Mouse (Mus musculus): ENCODE measurements around the gene Icam1. TPM values are rescaled to one million over a fixed set of nuclear protein-coding genes. Genes with fewer than 3 reads are reported as not detected.

The Icam1 gene
- polyA plus RNA-seq, 1 experiment, result 0.09 TPM

- no peak for TF ChIP-seq MYOD1 (IDR thresholded peaks at IDR 0.05; ENCODE audit: control insufficient read depth, insufficient read length, low read depth)
- TF ChIP-seq USF1 (IDR thresholded peaks at IDR 0.05; ENCODE audit: low read depth), result no peak
- TF ChIP-seq CEBPB (IDR thresholded peaks at IDR 0.05; ENCODE audit: low read depth), result no peak
- no peak for TF ChIP-seq MAX (IDR thresholded peaks at IDR 0.05)
- TF ChIP-seq MYOG (IDR thresholded peaks at IDR 0.05; ENCODE audit: control insufficient read depth, extremely low read depth, insufficient read length), result no peak
- TF ChIP-seq CTCF (IDR thresholded peaks at IDR 0.05; ENCODE audit: control insufficient read depth, insufficient read depth, insufficient read length), result no peak
- TF ChIP-seq FOSL1 (IDR thresholded peaks at IDR 0.05; ENCODE audit: insufficient read depth, low read length, poor library complexity, severe bottlenecking), result no peak
- Histone ChIP-seq H3ac (ENCODE audit: control insufficient read depth, insufficient read length, low read depth) (no peak overlapping the region), H3K27me3 (ENCODE audit: control insufficient read depth, insufficient read depth, insufficient read length) (peaks cover 3% of the 10 kb centered on the region), H3K4me3 (ENCODE audit: insufficient read depth, poor library complexity, severe bottlenecking) (no peak overlapping the region), H3K79me3 (ENCODE audit: low read depth) (no peaks in the 10 kb centered on the region), H3K79me2 (ENCODE audit: control insufficient read depth, insufficient read depth) (no peaks in the 10 kb centered on the region), H3K36me3 (ENCODE audit: control insufficient read depth, insufficient read depth) (no peaks in the 10 kb centered on the region)
Measured at GRCm38 (mm10) chr9:21045235-21045634, 29.4 kb downstream of the Icam1 start.

- H3K27me3 ChIP-seq (ENCODE audit: control insufficient read depth, insufficient read depth, insufficient read length), result peaks cover 25% of the 10 kb centered on the region
- no peak overlapping the region for H3ac ChIP-seq (ENCODE audit: control insufficient read depth, insufficient read length, low read depth)
- TF ChIP-seq USF1 (IDR thresholded peaks at IDR 0.05; ENCODE audit: low read depth), result no peak
- no peak for TF ChIP-seq MAX (IDR thresholded peaks at IDR 0.05)
- TF ChIP-seq CEBPB (IDR thresholded peaks at IDR 0.05; ENCODE audit: low read depth), result no peak
- TF ChIP-seq MYOD1 (IDR thresholded peaks at IDR 0.05; ENCODE audit: control insufficient read depth, insufficient read length, low read depth), result no peak
- TF ChIP-seq CTCF (IDR thresholded peaks at IDR 0.05; ENCODE audit: control insufficient read depth, insufficient read depth, insufficient read length), result no peak
- TF ChIP-seq MYOG (IDR thresholded peaks at IDR 0.05; ENCODE audit: control insufficient read depth, extremely low read depth, insufficient read length), result no peak
- TF ChIP-seq FOSL1 (IDR thresholded peaks at IDR 0.05; ENCODE audit: insufficient read depth, low read length, poor library complexity, severe bottlenecking), result no peak
- H3K79me2 ChIP-seq (ENCODE audit: control insufficient read depth, insufficient read depth), result no peaks in the 10 kb centered on the region
- no peaks in the 10 kb centered on the region for H3K79me3 ChIP-seq (ENCODE audit: low read depth)
- H3K36me3 ChIP-seq (ENCODE audit: control insufficient read depth, insufficient read depth), result no peaks in the 10 kb centered on the region
- no peak overlapping the region for H3K4me3 ChIP-seq (ENCODE audit: insufficient read depth, poor library complexity, severe bottlenecking)
Measured at GRCm38 (mm10) chr9:21051578-21051977, 35.8 kb downstream of the Icam1 start.

GRCm38 (mm10) chr9:21062928-21063327 is 47.1 kb downstream of the Icam1 start:
- TF ChIP-seq CEBPB (IDR thresholded peaks at IDR 0.05; ENCODE audit: low read depth) (no peak), MAX (IDR thresholded peaks at IDR 0.05) (no peak), MYOD1 (IDR thresholded peaks at IDR 0.05; ENCODE audit: control insufficient read depth, insufficient read length, low read depth) (no peak), USF1 (IDR thresholded peaks at IDR 0.05; ENCODE audit: low read depth) (no peak), MYOG (IDR thresholded peaks at IDR 0.05; ENCODE audit: control insufficient read depth, extremely low read depth, insufficient read length) (no peak), CTCF (IDR thresholded peaks at IDR 0.05; ENCODE audit: control insufficient read depth, insufficient read depth, insufficient read length) (no peak), FOSL1 (IDR thresholded peaks at IDR 0.05; ENCODE audit: insufficient read depth, low read length, poor library complexity, severe bottlenecking) (no peak)

GRCm38 (mm10) chr9:21067006-21067684 is 51.4 kb downstream of the Icam1 start, which contains the start of gene Zglp1:
TSS of gene Zglp1 (minus strand) at chr9:21067093.
- H3K4me3 ChIP-seq (ENCODE audit: insufficient read depth, poor library complexity, severe bottlenecking), result no peak within 1 kb of the TSS

More at GRCm38 (mm10) chr9:21062928-21063327, 47.1 kb downstream of the Icam1 start:
- H3K79me3 ChIP-seq (ENCODE audit: low read depth), result no peaks in the 10 kb centered on the region
- peaks cover 41% of the 10 kb centered on the region for H3K36me3 ChIP-seq (ENCODE audit: control insufficient read depth, insufficient read depth)
- no peak overlapping the region for H3K4me3 ChIP-seq (ENCODE audit: insufficient read depth, poor library complexity, severe bottlenecking)
- H3K79me2 ChIP-seq (ENCODE audit: control insufficient read depth, insufficient read depth), result no peaks in the 10 kb centered on the region
- H3ac ChIP-seq (ENCODE audit: control insufficient read depth, insufficient read length, low read depth), result no peak overlapping the region
- H3K27me3 ChIP-seq (ENCODE audit: control insufficient read depth, insufficient read depth, insufficient read length), result no peaks in the 10 kb centered on the region

GRCm38 (mm10) chr9:21072641-21073040 is 56.9 kb downstream of the Icam1 start:
- Histone ChIP-seq H3K79me2 (ENCODE audit: control insufficient read depth, insufficient read depth) (peaks cover 31% of the 10 kb centered on the region), H3K4me3 (ENCODE audit: insufficient read depth, poor library complexity, severe bottlenecking) (peak overlapping the region; percentile 57), H3K36me3 (ENCODE audit: control insufficient read depth, insufficient read depth) (peaks cover 41% of the 10 kb centered on the region)

More at GRCm38 (mm10) chr9:21067006-21067684, 51.4 kb downstream of the Icam1 start, which contains the start of gene Zglp1:
- Histone ChIP-seq H3ac (ENCODE audit: control insufficient read depth, insufficient read length, low read depth) (no peak within 1 kb of the TSS), H3K79me2 (ENCODE audit: control insufficient read depth, insufficient read depth) (peaks cover 21% of the 10 kb centered on the region), H3K27me3 (ENCODE audit: control insufficient read depth, insufficient read depth, insufficient read length) (no peaks in the 10 kb centered on the region), H3K36me3 (ENCODE audit: control insufficient read depth, insufficient read depth) (peaks cover 51% of the 10 kb centered on the region), H3K79me3 (ENCODE audit: low read depth) (peaks cover 16% of the 10 kb centered on the region)
- TF ChIP-seq USF1 (IDR thresholded peaks at IDR 0.05; ENCODE audit: low read depth) (no peak), CEBPB (IDR thresholded peaks at IDR 0.05; ENCODE audit: low read depth) (no peak), MAX (IDR thresholded peaks at IDR 0.05) (no peak)

More at GRCm38 (mm10) chr9:21072641-21073040, 56.9 kb downstream of the Icam1 start:
- Histone ChIP-seq H3K79me3 (ENCODE audit: low read depth) (peaks cover 22% of the 10 kb centered on the region), H3K27me3 (ENCODE audit: control insufficient read depth, insufficient read depth, insufficient read length) (no peaks in the 10 kb centered on the region), H3ac (ENCODE audit: control insufficient read depth, insufficient read length, low read depth) (peak overlapping the region; percentile 95)
- no peak for TF ChIP-seq CEBPB (IDR thresholded peaks at IDR 0.05; ENCODE audit: low read depth)

Measured in C2C12 (cell line).